Mouse (Mus musculus) embryonic fibroblast, embryonic 13.5 days (primary cell): ENCODE results near the gene Foxred2.

Experiments
- CTCF ChIP-seq: IDR thresholded peaks from 2 replicates; pipeline ENCODE4 v1.5.1; 2011; ENCODE audit warnings: mild to moderate bottlenecking, control low read depth, low read length, moderate library complexity, borderline replicate concordance; ENCODE audit not compliant: insufficient read depth
- POLR2A ChIP-seq: IDR thresholded peaks from 2 replicates; pipeline ENCODE4 v1.6.1; 2011; ENCODE audit warnings: low read depth, mild to moderate bottlenecking, control low read depth, low read length, moderate library complexity

DNA sequence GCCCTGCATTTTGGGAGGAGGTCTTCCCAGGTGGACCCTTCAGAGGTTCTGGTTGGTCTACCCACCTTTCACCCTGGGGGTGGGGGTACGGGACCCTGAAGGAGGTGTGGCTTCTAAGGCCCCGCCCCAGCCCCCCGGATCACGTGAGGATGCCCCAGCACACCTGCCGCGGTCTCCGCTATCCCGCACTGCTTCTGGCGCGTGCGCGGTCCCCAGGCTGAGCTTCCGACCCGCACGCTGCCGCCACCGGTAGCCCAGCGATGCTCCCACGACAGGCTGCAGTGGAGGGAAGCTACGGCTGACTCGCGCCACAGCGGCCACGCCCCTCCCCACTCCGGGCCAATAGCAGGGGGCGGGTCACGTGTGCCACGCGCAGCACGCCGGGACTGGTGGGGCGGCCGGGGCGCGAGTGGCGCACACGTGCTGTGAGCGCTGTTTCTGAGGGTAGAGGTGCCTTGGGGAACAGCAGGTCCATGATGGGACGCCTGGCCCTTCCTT, at the start of gene Foxred2:
- TF ChIP-seq CTCF (no peak), POLR2A (peak; percentile 53; the same call in 1 of the 2 replicates)
